Mouse (Mus musculus): ENCODE measurements around the gene Man2b1.
A peak's percentile ranks its signal among the peaks of the same experiment; 100 is the strongest.
"Not testable (repeated sequence)": the region's sequence is repeated elsewhere in the genome, so short reads cannot be mapped to it uniquely, and the experiment has no call there.

Gene Man2b1

GRCm38 (mm10) chr8:85119052-85119981 is 36.2 kb downstream of the Man2b1 start:
- DNase-seq (ENCODE audit: low read depth, low spot score): peak; percentile 93

GRCm38 (mm10) chr8:85120251-85120650 is 37.2 kb downstream of the Man2b1 start:
- not testable (repeated sequence) for DNase-seq (ENCODE audit: low read depth, low spot score)

- no peak for DNase-seq (ENCODE audit: low read depth, low spot score)
Observed at GRCm38 (mm10) chr8:85122995-85123394, 39.9 kb downstream of the Man2b1 start, which contains the start of gene Zfp791. Gene Zfp791, minus strand, starts transcription at chr8:85123095.

- no peak for DNase-seq (ENCODE audit: low read depth, low spot score)
Observed at GRCm38 (mm10) chr8:85123691-85124090, 40.6 kb downstream of the Man2b1 start.

- DNase-seq (ENCODE audit: low read depth, low spot score): no peak
Observed at GRCm38 (mm10) chr8:85132335-85132734, 49.3 kb downstream of the Man2b1 start.

- not testable (repeated sequence) for DNase-seq (ENCODE audit: low read depth, low spot score)
Observed at GRCm38 (mm10) chr8:85135690-85136089, 52.6 kb downstream of the Man2b1 start.

- DNase-seq (ENCODE audit: low read depth, low spot score): no peak
Observed at GRCm38 (mm10) chr8:85142516-85142915, 59.4 kb downstream of the Man2b1 start.

Data from ZHBTc4 (cell line).